Mouse (Mus musculus) induced T-regulatory cell, adult 2 months (primary cell): Measurements from ENCODE around the gene Meis1.
A peak's percentile ranks its signal among the peaks of the same experiment; 100 is the strongest.

Experiments used
- DNase-seq: peaks from one replicate; pipeline ENCODE4 v3.0.0-alpha.2; 2012; ENCODE audit warnings: low read depth

Meis1 gene

DNA sequence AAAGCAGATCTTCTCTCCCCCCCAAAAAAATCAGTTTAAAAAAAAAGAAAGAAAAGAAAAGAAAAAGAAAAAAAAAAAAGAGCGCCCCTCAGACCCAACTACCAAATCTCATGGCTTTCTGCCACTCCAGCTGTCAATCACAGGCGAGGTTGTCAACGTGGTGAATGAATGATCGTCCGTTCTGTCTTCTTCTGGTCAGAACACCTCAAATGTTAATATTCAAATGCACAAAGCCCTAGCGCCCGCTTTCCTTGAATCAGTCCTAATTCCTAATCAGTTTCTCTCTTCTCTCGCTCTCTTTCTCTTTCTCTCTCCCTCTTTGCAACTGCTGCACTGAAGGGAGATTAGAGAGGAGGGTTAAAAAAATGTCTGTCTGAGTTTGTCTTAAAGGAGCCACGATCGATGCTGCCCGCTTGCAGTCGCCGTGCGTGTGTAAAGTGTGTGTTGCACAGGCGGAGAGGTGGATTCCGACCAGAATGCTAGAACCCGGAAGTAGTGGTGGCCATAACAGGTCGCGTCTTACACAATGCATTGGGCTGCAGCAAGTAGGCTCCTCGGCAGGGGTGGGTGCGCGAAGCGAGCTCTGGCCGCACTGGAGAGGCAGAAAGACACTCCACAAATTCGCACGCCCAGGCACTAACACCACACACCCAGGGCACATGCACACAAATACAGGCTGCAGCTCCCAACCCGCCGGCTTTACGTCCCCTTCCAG is at the start of gene Meis1:
Gene Meis1, minus strand, starts transcription at position 497 of the 715 bp plus-strand sequence.
- peak; percentile 31 for DNase-seq

GRCm38 (mm10) chr11:19067334-19067733 is 48.5 kb upstream of the Meis1 start:
- no peak for DNase-seq

- DNase-seq = no peak
Observed at GRCm38 (mm10) chr11:19049276-19049675, 30.5 kb upstream of the Meis1 start.

DNA sequence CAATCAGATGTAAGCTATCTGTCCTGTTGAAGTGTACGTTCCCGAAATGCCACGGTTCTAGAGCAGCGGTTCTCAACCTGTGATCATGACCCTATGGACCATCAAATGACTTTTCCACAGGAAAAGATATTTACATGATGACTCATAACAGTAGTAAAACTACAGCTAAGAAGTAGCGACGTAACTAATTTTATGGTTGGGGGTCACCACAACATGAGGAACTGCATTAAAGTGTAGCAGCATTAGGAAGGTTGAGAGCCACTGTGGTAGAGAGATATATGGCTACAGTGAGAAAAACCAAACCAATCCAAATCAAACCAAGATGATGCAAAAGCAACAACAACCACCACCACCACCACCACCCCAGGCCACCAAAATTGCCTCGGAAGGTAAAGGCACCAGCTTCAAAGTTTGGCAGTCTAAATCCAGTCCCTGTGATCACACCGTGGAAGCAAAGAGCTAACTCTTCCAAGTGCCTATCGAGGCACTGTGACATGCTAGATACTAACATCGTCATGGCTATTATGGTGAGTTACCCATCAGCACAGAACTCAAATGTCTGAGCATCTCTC is 17.9 kb upstream of the Meis1 start:
- DNase-seq = no peak

DNA sequence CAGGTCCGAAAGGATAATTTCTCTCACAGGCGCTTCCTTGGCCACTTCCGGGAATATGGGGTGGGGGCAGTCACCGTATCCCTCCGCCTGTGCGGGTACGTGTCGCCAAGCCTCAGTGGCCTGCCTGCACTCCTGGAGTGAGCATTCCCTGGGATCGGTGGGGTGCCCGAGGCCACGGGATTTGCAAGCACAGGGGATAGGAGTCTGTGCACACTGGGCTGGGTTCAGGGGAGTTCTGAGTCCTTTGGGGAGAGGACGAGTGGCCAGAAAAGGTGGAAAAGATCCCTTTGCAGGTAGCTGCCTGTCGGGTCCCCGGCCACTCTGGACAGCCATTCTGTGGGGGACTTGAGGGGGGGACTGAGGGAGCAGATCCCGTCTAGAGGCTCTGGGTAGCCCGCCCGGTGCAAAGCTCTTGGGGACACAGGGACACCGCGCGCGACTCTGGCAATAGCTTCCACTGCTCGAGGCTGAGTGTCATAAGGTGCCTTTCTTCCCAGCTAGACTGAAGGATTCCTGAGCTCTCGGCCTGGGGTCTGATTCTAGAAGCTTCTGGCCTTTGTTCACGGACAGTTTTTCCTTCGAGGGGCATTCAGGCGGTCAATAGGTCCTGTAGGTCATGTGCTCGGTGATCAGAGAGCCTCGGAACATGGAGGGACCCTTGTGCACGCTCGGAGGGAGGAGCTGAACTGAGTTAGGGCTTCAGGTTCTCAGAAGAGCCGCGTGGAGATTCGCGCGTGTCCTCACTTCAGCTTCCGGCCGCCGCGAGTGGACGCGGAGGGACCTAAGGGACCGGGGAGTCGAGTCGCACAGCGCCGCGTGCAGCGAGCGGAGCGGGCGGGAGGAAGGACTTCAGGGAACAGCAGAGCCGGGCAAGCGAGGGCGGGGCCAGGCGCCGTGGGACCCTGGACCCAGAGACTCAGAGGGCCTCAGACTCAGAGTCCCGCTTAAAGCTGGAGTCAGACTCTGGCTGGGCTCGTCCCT is 8.1 kb upstream of the Meis1 start:
- DNase-seq = no peak

- DNase-seq = no peak
Observed at GRCm38 (mm10) chr11:19025976-19026520, 7.3 kb upstream of the Meis1 start.

DNA sequence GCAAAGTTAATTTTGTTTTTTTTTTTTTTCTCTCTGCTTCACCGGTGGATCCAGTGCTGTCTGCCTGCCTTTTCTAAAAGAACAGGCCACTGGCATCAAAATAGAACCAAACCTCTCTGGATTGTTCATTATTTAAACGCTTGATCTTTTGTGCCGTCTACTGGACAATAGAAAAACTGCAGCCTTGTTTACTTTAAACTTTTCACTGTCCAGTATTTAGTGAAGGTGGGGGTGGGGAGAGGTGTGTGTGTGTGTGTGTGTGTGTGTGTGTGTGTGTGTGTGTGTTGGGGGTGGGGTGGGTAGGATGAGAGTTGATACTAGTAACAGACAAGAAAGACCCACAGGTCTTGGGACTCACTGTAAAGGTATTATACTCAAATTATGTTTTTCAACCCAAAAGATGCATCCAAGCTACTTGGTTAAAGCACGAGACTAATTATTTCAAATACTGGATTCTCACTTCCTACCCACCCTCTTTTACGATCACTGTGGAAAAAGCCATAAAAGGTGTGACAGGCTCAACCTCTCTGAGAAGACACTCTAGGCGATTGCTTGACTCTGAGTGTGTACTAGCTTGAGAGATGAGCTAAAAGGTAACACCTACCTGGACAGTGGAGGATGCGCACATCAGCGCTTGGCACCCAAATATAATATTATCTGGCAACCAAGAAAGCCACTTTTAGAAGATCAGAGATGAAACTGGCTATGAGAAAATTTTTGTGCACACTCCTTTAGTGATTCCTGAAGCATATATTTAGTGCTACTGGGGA is 5.9 kb upstream of the Meis1 start:
- no peak for DNase-seq

- DNase-seq = no peak
Observed at GRCm38 (mm10) chr11:19023356-19023755, 4.6 kb upstream of the Meis1 start.

DNA sequence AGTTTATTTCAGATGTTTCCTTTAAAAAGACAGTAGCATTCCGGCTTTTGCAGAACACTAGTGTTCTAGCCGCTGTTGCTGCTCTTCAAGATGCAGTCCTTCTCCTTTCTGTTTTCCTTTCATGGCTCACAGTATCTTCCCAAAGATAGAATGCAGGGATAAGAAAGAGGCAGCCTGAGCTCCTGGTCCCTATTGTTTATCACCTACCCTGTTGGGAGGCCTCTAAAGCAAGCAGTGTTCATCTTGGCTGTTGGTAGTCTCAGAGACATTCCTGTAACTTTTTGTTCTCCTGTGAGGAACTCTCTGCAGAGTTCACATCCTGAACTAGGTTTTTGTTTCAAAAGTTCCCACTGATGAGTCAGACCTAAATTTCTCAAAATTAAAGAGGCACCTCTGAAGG is 3.8 kb upstream of the Meis1 start:
- DNase-seq = no peak

DNA sequence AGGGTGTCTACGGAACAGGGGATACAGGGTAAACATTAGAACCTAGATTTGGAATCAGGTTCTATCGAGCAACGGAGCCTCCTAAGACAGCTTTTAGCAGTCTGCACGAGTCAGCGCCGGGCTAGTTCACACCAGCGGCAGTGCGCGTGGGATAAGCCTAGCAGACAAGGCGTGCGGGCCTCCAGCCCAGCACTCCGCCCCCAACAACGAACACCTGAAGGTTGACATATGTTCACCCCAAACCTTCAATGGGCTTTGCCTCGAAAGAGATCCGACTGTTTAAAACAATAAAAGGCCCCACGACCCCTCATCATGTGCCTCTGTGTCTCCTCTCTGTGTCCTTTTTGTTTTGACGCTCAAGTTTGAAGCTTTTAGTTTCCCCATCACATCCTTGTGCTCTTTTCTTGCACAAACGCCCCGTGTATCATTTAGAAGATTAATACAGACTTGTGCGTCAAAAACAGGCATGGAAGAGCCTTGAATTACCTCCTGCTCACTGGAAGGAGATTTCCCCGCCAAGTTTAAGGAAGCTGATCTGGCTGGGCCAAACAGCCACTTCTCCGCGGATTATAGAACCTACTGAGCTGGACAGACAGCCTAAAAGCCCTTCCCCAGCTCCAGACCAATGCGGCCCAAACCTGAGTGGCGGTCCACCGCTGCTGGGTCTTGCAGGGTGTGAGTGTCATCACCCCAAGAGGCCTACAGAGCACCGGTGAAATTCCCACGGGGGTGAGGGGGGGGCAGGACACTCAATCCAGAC is 2.3 kb upstream of the Meis1 start:
- no peak for DNase-seq

DNA sequence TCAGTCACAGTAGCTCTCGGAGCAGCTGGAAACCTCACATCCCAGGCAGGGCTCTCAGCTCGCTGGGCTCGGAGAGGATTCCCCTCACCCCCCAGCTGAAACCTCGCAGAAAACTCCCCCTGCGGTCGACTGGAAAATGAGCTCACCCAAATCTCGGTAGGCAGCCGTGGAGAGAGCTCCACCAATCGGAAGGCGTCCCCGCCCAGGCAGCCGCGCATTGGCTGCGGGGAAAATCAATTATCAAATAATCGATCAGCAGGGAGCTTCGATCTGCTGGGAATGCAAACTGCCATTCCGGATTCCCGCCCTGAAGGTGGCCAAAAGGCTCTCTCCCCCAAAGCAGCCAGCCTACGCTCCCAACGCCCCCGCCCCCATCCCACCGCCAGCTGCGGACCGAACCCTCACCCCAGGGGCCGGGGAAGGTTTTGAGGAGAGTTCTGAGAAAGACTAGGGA is 1.6 kb upstream of the Meis1 start:
- peak; percentile 36 for DNase-seq

DNA sequence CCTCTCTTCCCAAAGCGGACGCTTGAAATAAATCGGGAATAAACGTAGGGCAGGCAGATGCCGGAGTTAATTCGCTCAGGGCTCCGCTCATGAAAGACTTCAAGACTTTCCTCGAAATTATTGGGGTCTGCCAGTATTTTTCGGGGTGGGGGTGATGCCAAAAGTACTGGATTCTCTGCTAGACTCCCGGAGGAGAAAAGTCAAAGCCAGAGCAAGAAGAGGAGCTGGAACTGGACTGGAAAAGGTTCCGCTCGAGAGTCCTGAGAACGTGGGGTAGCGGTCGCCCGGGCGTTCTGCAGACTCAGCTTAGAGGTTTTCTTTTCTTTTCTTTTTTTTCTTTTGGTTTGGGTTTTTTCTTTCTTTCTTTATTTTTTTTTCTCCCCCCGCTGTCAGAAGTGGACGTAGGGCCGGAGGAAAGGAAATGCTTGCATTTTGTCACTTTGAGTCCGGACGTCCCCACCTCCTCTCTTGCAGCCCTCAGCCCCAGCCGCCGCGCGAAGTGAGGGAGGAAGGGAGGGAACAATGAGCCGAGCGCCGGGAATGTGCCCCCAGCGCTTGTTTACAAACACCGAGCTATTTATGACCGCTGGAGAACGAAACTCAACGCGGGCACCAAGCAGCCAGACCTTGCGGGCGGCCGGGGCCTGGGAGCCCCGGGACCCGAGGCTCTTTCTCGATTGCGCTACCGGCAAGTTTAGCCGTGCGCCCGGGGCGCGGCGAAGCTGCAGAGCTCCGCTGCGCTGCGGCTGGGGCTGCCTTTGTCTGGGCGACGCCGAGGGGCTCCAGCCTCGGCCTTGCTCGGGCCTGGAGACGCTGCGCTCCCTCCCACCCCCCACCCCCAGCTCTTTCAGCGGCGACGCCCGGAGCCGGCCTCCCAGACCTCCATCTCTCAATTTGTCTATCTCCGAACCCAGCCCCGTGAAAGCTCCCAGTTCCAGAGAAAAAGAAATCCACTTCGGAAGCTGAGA is 703 bp upstream of the Meis1 start:
- peak; percentile 8 for DNase-seq

- no peak for DNase-seq
Observed at GRCm38 (mm10) chr11:19017719-19018413, 919 bp downstream of the Meis1 start.

DNA sequence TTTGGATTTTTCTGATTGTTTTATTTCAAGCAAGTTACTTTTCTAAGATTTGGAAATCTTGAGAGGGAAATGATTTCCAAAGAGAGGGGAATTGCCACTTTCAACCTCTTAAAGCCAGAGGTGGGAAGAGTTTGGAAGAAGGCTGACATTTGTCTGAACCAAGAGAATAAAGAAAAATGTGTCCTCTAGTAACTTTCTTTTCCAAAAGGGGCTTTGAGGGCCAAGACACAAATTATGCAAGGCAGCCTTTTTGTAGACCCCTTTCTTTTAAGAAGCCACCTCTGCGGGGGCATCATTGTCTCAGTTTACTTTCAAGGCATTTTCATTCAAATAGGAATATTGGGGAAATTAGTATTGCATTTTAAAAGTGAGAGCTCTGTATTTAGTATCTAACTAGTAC is 1.5 kb downstream of the Meis1 start:
- DNase-seq = no peak

DNA sequence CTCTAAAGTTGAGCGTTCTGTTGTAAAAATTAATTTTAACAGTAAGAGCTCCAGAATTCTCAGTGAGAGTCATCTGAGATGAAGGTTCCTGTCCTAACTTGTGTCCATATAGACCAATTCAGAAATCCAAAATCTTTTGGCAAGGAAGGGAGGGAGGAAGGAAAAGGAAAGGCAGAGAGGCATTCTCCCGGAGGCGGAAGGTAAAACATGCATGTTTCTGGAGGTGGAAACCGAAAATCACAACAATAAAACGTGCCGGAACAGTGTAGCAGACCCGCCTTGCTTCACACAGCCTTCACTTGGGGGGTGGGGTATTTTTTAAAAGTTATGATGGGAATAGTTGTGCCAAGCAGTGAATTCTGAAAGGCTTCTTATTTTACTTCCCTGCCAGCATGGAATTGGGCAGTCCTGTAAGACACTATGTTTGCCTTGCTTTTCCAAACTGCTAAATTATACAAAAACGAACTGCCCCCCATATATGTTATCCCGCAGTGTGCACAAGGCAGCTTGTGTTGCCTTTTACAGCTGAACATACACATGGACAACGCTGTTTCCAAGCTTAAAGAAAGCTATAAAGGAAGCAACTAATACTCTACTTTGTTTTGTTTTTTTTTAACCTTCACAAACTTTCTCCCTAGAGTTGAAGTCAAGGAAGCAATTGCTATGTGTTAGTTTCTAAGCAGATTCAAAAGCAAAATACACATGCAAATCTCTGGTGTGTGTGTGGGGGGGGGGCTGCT is 2.1 kb downstream of the Meis1 start:
- no peak for DNase-seq

DNA sequence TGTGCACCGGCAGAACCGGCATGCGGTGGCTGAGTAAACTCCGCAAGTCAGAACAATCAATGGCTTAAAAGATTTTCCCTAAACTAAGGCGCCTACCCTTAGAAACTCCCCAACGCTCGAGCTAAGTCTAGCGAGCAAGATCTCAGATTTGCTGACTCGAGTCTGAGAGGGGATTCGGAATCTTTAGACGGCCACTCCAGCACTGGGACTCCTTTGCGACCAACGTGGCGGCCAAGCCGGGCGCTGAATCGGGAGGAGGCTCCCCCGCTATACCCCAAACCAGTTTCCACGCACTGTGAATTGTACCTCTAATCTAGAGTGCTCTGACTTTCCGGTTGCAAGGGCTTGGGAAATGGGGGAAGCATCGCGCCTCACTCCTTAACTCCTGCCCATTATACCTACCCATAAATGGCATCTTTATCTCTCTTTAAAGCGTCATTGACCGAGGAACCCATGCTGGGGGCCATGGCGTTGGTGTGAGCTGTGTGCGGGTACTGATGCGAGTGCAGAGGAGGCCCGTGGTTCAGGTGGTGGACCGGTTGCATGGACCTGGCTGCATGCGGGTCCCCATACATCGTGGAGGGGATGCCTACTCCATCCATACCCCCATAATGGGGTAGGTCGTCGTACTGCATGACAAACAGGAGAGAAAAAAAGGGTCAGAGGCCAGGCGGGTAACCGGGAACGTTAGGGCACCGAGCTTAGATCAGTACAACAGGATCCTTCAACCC is 2.9 kb downstream of the Meis1 start:
- no peak for DNase-seq

GRCm38 (mm10) chr11:19015381-19015730 is 3.4 kb downstream of the Meis1 start:
- no peak for DNase-seq
